In genomic region chr1:135548750-135549149, GRCm38 (mm10) we compare ENCODE assay signal across 8 mouse cellular contexts. TPM values are rescaled to one million over a fixed set of nuclear protein-coding genes. Genes with fewer than 3 reads are reported as not detected.
A peak's percentile ranks its signal among the peaks of the same experiment; 100 is the strongest.
DNase-seq lines count a peak whose midpoint lies in the region; ATAC-seq lines count a peak whose summit lies in the region.

No protein-coding gene starts in this region.

- ATAC-seq in heart, embryonic 11.5 days (replicated peaks; ENCODE audit: insufficient number of reproducible peaks, low FRiP score, low TSS enrichment) = no peak
- peak; percentile 19; the same call in 1 of the 2 replicates for ATAC-seq in lung, embryonic 15.5 days (ENCODE audit: borderline replicate concordance, extremely low read depth, low FRiP score, low TSS enrichment)
- ATAC-seq in inflammation-experienced regulatory T-cells, adult 6 months = no peak

- H3K27me3 ChIP-seq in heart, embryonic 11.5 days (ENCODE audit: control insufficient read depth, insufficient read depth, low read length) = no peaks in the 10 kb centered on the region
- no peaks in the 10 kb centered on the region for H3K27me3 ChIP-seq in lung, embryonic 15.5 days

- peaks cover 34% of the 10 kb centered on the region for H3K4me1 ChIP-seq in heart, embryonic 11.5 days (ENCODE audit: control insufficient read depth, insufficient read depth, low read length)
- H3K4me1 ChIP-seq in lung, embryonic 15.5 days = peaks cover 17% of the 10 kb centered on the region

- 68% methylated on average over 9 of the region's 9 CpGs for WGBS in heart, embryonic 11.5 days (ENCODE audit: insufficient replicate concordance)
- WGBS in lung, embryonic 15.5 days = 45% methylated on average over 9 of the region's 9 CpGs

- no peaks in the 10 kb centered on the region for H3K36me3 ChIP-seq in heart, embryonic 11.5 days (ENCODE audit: control insufficient read depth, insufficient read depth, low read length)
- H3K36me3 ChIP-seq in lung, embryonic 15.5 days = no peaks in the 10 kb centered on the region

- H3K9me3 ChIP-seq in heart, embryonic 11.5 days (replicated peaks; ENCODE audit: control insufficient read depth, low read length) = no peaks in the 10 kb centered on the region
- no peaks in the 10 kb centered on the region for H3K9me3 ChIP-seq in lung, embryonic 15.5 days

- H3K27ac ChIP-seq in heart, embryonic 11.5 days (ENCODE audit: low read depth, low read length) = no peak overlapping the region
- no peak overlapping the region for H3K27ac ChIP-seq in lung, embryonic 15.5 days

- H3K4me3 ChIP-seq in heart, embryonic 11.5 days (ENCODE audit: low read depth, low read length) = no peak overlapping the region
- H3K4me3 ChIP-seq in lung, embryonic 15.5 days = no peak overlapping the region

- H3K4me2 ChIP-seq in heart, embryonic 11.5 days = no peak overlapping the region
- H3K4me2 ChIP-seq in lung, embryonic 15.5 days = no peak overlapping the region

- no peak overlapping the region for H3K9ac ChIP-seq in heart, embryonic 11.5 days (ENCODE audit: low read depth, low read length)
- no peak overlapping the region for H3K9ac ChIP-seq in lung, embryonic 15.5 days

- DNase-seq in heart, adult 11 months = peak; percentile 99
- DNase-seq in cerebellum, adult 8-10 months = peak; percentile 11
- DNase-seq in heart, adult 8-10 months (ENCODE audit: low spot score) = peak; percentile 79
- DNase-seq in kidney, adult 11 months = peak; percentile 94
- peak; percentile 52 to 82 for DNase-seq in urinary bladder, postnatal 36 days (ENCODE audit: low spot score in 2 of 2)

RNA-seq across cellular contexts. Expression of gene Nav1, which starts 58.3 kb away (rescaled TPM):
- polyA plus RNA-seq in heart, embryonic 11.5 days (2014; fragmentation: Nextera tagmentation; extraction: Ambion mirVana) = 25.2 and 30.8 TPM in 2 replicates
- total RNA-seq in heart, adult 8-10 months (2022) = 10 to 100 TPM; 14.8 to 19.1 (median 15.9) TPM
- polyA plus RNA-seq in lung, embryonic 15.5 days (2015; fragmentation: Nextera tagmentation; extraction: Ambion mirVana) = 10.7 and 11.6 TPM in 2 replicates
- 1 to 10 TPM in 1 of 3 experiments, under 1 TPM in 2; 0.34 to 1.7 (median 0.43) TPM for polyA plus RNA-seq in inflammation-experienced regulatory T-cells, adult 6 months (2017; shearing (Covaris generic))

Comparison
In these comparisons a context has a peak if more than half of its experiments do, and no peak if none do; other contexts are left out.
1. DNase-seq: peak in every context shown above with its lines; median percentile 99 in heart, adult 11 months; 94 in kidney, adult 11 months; 79 in heart, adult 8-10 months; 67 in urinary bladder, postnatal 36 days; 11 in cerebellum, adult 8-10 months.